Mouse (Mus musculus) bone marrow macrophage, adult 2 months (primary cell): ENCODE results near the gene Slc34a1. TPM values are rescaled to one million over a fixed set of nuclear protein-coding genes. Genes with fewer than 3 reads are reported as not detected.
A peak's percentile ranks its signal among the peaks of the same experiment; 100 is the strongest.

ENCODE experiments used
- H3K27ac ChIP-seq: 2 replicates; pipeline ENCODE4 v1.5.1; 2012; ENCODE audit warnings: low read depth, low read length; ENCODE audit not compliant: insufficient read depth
- H3K4me1 ChIP-seq: 2 replicates; pipeline ENCODE4 v1.6.1; 2012; ENCODE audit warnings: low read length; ENCODE audit not compliant: control insufficient read depth, insufficient read depth
- H3K4me3 ChIP-seq: 2 replicates; pipeline ENCODE4 v1.5.1; 2012; ENCODE audit warnings: mild to moderate bottlenecking, low read length, moderate library complexity; ENCODE audit not compliant: insufficient read depth
- CTCF ChIP-seq: IDR thresholded peaks from 2 replicates; pipeline ENCODE4 v1.5.1; 2012; ENCODE audit warnings: low read depth, mild to moderate bottlenecking, low read length, moderate library complexity
- POLR2A ChIP-seq: IDR thresholded peaks from 2 replicates; pipeline ENCODE4 v1.6.1; 2012; ENCODE audit warnings: mild to moderate bottlenecking, low read depth, low read length, borderline replicate concordance
- polyA plus RNA-seq: library from polyadenylated mRNA; stranded (reverse); fragments of >200 nt; gene quantifications from 2 replicates; pipeline ENCODE4 v1.2.4, GENCODE M21; 2012; ENCODE audit not compliant: missing spikeins, insufficient read depth, insufficient read length

Slc34a1 gene
- polyA plus RNA-seq, 1 experiment, result not detected

- H3K27ac ChIP-seq, result no peak overlapping the region
These were observed 51.2 kb downstream of the Slc34a1 start for GRCm38 (mm10) chr13:55449205-55449604.

GRCm38 (mm10) chr13:55449679-55450441 lies 51.9 kb downstream of the Slc34a1 start:
- Histone ChIP-seq H3K4me3 (no peak overlapping the region), H3K4me1 (peaks cover 15% of the 10 kb centered on the region), H3K27ac (no peak overlapping the region)
- TF ChIP-seq POLR2A (no peak), CTCF (no peak)

More at GRCm38 (mm10) chr13:55449205-55449604, 51.2 kb downstream of the Slc34a1 start:
- Histone ChIP-seq H3K4me1 (peaks cover 15% of the 10 kb centered on the region), H3K4me3 (no peak overlapping the region)
- TF ChIP-seq POLR2A (no peak), CTCF (no peak)

GRCm38 (mm10) chr13:55450511-55450980 lies 52.6 kb downstream of the Slc34a1 start:
- Histone ChIP-seq H3K4me1 (peaks cover 15% of the 10 kb centered on the region), H3K4me3 (no peak overlapping the region), H3K27ac (no peak overlapping the region)
- no peak for TF ChIP-seq POLR2A
- no peak for TF ChIP-seq CTCF

- Histone ChIP-seq H3K27ac (no peak overlapping the region), H3K4me1 (peaks cover 14% of the 10 kb centered on the region), H3K4me3 (no peak overlapping the region)
- TF ChIP-seq POLR2A (no peak), CTCF (no peak)
These were observed 53.3 kb downstream of the Slc34a1 start for GRCm38 (mm10) chr13:55451296-55451695.

- Histone ChIP-seq H3K4me3 (no peak overlapping the region), H3K4me1 (peaks cover 7% of the 10 kb centered on the region), H3K27ac (no peak overlapping the region)
- no peak for TF ChIP-seq POLR2A
- no peak for TF ChIP-seq CTCF
These were observed 54.0 kb downstream of the Slc34a1 start for GRCm38 (mm10) chr13:55451785-55452549.

- no peak overlapping the region for H3K27ac ChIP-seq
- no peak overlapping the region for H3K4me3 ChIP-seq
- no peak for TF ChIP-seq CTCF
- no peak for TF ChIP-seq POLR2A
- peaks cover 5% of the 10 kb centered on the region; the same call in 1 of the 2 replicates for H3K4me1 ChIP-seq
These were observed 65.0 kb downstream of the Slc34a1 start for GRCm38 (mm10) chr13:55462965-55463364.

GRCm38 (mm10) chr13:55463399-55464026 lies 65.5 kb downstream of the Slc34a1 start:
- peaks cover 5% of the 10 kb centered on the region; the same call in 1 of the 2 replicates for H3K4me1 ChIP-seq
- no peak overlapping the region for H3K27ac ChIP-seq
- no peak for TF ChIP-seq POLR2A
- no peak for TF ChIP-seq CTCF
- peak overlapping the region; percentile 49; the same call in 1 of the 2 replicates for H3K4me3 ChIP-seq

GRCm38 (mm10) chr13:55464027-55464884 lies 66.3 kb downstream of the Slc34a1 start, which contains the start of gene Prr7:
Gene Prr7 (plus strand): TSS chr13:55464267.
- TF ChIP-seq POLR2A (no peak), CTCF (no peak)
- no peak within 1 kb of the TSS for H3K27ac ChIP-seq
- peak within 1 kb of the TSS; percentile 49 for H3K4me3 ChIP-seq
- peaks cover 5% of the 10 kb centered on the region; the same call in 1 of the 2 replicates for H3K4me1 ChIP-seq

- H3K27ac ChIP-seq, result no peak overlapping the region
- H3K4me1 ChIP-seq, result peaks cover 5% of the 10 kb centered on the region; the same call in 1 of the 2 replicates
- no peak overlapping the region for H3K4me3 ChIP-seq
- no peak for TF ChIP-seq POLR2A
- TF ChIP-seq CTCF, result no peak
These were observed 67.2 kb downstream of the Slc34a1 start for GRCm38 (mm10) chr13:55465184-55465583.

Other genes starting within 250 kb of the Slc34a1 start
- gene Fgfr4, start 245.5 kb upstream of the Slc34a1 start, polyA plus RNA-seq, result not detected in 2 replicates
- gene Nsd1, start 188.4 kb upstream of the Slc34a1 start, polyA plus RNA-seq, result 51.0 and 51.4 TPM in 2 replicates
- gene Prelid1, start 77.7 kb upstream of the Slc34a1 start, polyA plus RNA-seq, result 283 TPM in 2 replicates
- gene Rab24, start 76.2 kb upstream of the Slc34a1 start, polyA plus RNA-seq, result 75.6 and 91.3 TPM in 2 replicates
- 8.6 and 8.8 TPM in 2 replicates for gene Mxd3, start 68.4 kb upstream of the Slc34a1 start, polyA plus RNA-seq
- 94.1 and 94.6 TPM in 2 replicates for gene Lman2, start 35.4 kb upstream of the Slc34a1 start, polyA plus RNA-seq
- 34.7 and 39.1 TPM in 2 replicates for gene Rgs14, start 28.5 kb upstream of the Slc34a1 start, polyA plus RNA-seq
- not detected in 2 replicates for gene Pfn3, start 17.0 kb downstream of the Slc34a1 start, polyA plus RNA-seq
- gene F12, start 28.6 kb downstream of the Slc34a1 start, polyA plus RNA-seq, result not detected in 2 replicates
- 42.1 and 43.0 TPM in 2 replicates for gene Grk6, start 46.9 kb downstream of the Slc34a1 start, polyA plus RNA-seq
- gene Prr7, start 66.1 kb downstream of the Slc34a1 start, polyA plus RNA-seq, result not detected in 2 replicates
- 0.62 and 1.2 TPM in 2 replicates for gene Dbn1, start 89.9 kb downstream of the Slc34a1 start, polyA plus RNA-seq
- 6.0 TPM in 2 replicates for gene Pdlim7, start 115.5 kb downstream of the Slc34a1 start, polyA plus RNA-seq
- 87.8 and 94.2 TPM in 2 replicates for gene Dok3, start 131.1 kb downstream of the Slc34a1 start, polyA plus RNA-seq
- gene Ddx41, start 138.5 kb downstream of the Slc34a1 start, polyA plus RNA-seq, result 39.1 and 39.8 TPM in 2 replicates
- 45.6 and 47.6 TPM in 2 replicates for gene Fam193b, start 172.9 kb downstream of the Slc34a1 start, polyA plus RNA-seq
- 90.3 and 94.9 TPM in 2 replicates for gene Tmed9, start 175.5 kb downstream of the Slc34a1 start, polyA plus RNA-seq
- 25.2 and 27.5 TPM in 2 replicates for gene B4galt7, start 201.7 kb downstream of the Slc34a1 start, polyA plus RNA-seq
- gene Caml, start 224.8 kb downstream of the Slc34a1 start, polyA plus RNA-seq, result 44.9 and 45.8 TPM in 2 replicates
- gene Ddx46, start 236.8 kb downstream of the Slc34a1 start, polyA plus RNA-seq, result 53.3 and 59.2 TPM in 2 replicates